Mouse (Mus musculus) erythroid progenitor cell, adult 5-6 weeks (primary cell): Measurements from ENCODE around the gene Abcb9. TPM values are rescaled to one million over a fixed set of nuclear protein-coding genes. Genes with fewer than 3 reads are reported as not detected.
A peak's percentile ranks its signal among the peaks of the same experiment; 100 is the strongest.

Experiments used
- ATAC-seq: replicated peaks from 2 replicates; pipeline ENCODE4 v1.8.0; 2016; ENCODE audit warnings: moderate number of reproducible peaks, mild to moderate bottlenecking, moderate TSS enrichment, inconsistent platforms; ENCODE audit not compliant: poor library complexity, low FRiP score, severe bottlenecking
- total RNA-seq, 2 experiments: library from RNA; stranded (forward) in 1 of 2; stranded (reverse) in 1 of 2; fragments of 150-400 nt in 1 of 2; fragments of 186-747, 209-891 nt in 1 of 2; gene quantifications; 2 replicates each; pipeline versions ENCODE4 v1.2.3 to v1.2.4; 2015 to 2017; ENCODE audit warnings: low replicate concordance in 2 of 2

Abcb9 gene
- total RNA-seq, 2 experiments from 2014 or later, result 23.8 to 24.7 TPM

GRCm38 (mm10) chr5:124019348-124020216, 76.0 kb downstream of the Abcb9 start:
- peak; percentile 71 for ATAC-seq

GRCm38 (mm10) chr5:124018651-124019050, 76.9 kb downstream of the Abcb9 start:
- ATAC-seq, result no peak

- no peak for ATAC-seq
These were observed 77.7 kb downstream of the Abcb9 start for GRCm38 (mm10) chr5:124017941-124018340.

- no peak for ATAC-seq
These were observed 79.2 kb downstream of the Abcb9 start for GRCm38 (mm10) chr5:124016291-124016821.

GRCm38 (mm10) chr5:124015727-124016126, 79.9 kb downstream of the Abcb9 start:
- no peak for ATAC-seq

GRCm38 (mm10) chr5:124014791-124015251, 80.8 kb downstream of the Abcb9 start:
- ATAC-seq, result no peak

GRCm38 (mm10) chr5:124014180-124014579, 81.4 kb downstream of the Abcb9 start:
- ATAC-seq, result no peak

GRCm38 (mm10) chr5:124013747-124014146, 81.9 kb downstream of the Abcb9 start:
- no peak for ATAC-seq

GRCm38 (mm10) chr5:124012885-124013284, 82.7 kb downstream of the Abcb9 start:
- ATAC-seq, result no peak

- no peak for ATAC-seq
These were observed 83.7 kb downstream of the Abcb9 start for GRCm38 (mm10) chr5:124011927-124012326.

Other genes with a start within 250 kb of the Abcb9 start
- 6.5 TPM in 1 of 2 replicates, not detected in the other for gene Hcar2, start 230.3 kb downstream of the Abcb9 start, total RNA-seq (2015; ENCODE audit: low replicate concordance)
- gene Hcar2, start 230.3 kb downstream of the Abcb9 start, total RNA-seq (2017; ENCODE audit: low replicate concordance), result 1.3 and 5.7 TPM in 2 replicates
- gene Hcar1, start 215.8 kb downstream of the Abcb9 start, total RNA-seq (2015; ENCODE audit: low replicate concordance), result not detected in 2 replicates
- gene Hcar1, start 215.8 kb downstream of the Abcb9 start, total RNA-seq (2017; ENCODE audit: low replicate concordance), result not detected in 2 replicates
- 10.1 and 18.0 TPM in 2 replicates for gene Denr, start 188.6 kb downstream of the Abcb9 start, total RNA-seq (2015; ENCODE audit: low replicate concordance)
- 6.7 and 15.7 TPM in 2 replicates for gene Denr, start 188.6 kb downstream of the Abcb9 start, total RNA-seq (2017; ENCODE audit: low replicate concordance)
- gene Gm43518, start 168.4 kb downstream of the Abcb9 start, total RNA-seq (2015; ENCODE audit: low replicate concordance), result not detected in 2 replicates
- not detected in 2 replicates for gene Gm43518, start 168.4 kb downstream of the Abcb9 start, total RNA-seq (2017; ENCODE audit: low replicate concordance)
- 2.2 and 15.9 TPM in 2 replicates for gene Ccdc62, start 165.1 kb downstream of the Abcb9 start, total RNA-seq (2015; ENCODE audit: low replicate concordance)
- gene Ccdc62, start 165.1 kb downstream of the Abcb9 start, total RNA-seq (2017; ENCODE audit: low replicate concordance), result 0.39 TPM in 1 of 2 replicates, not detected in the other
- 0.84 and 2.2 TPM in 2 replicates for gene Hip1r, start 122.2 kb downstream of the Abcb9 start, total RNA-seq (2015; ENCODE audit: low replicate concordance)
- 8.2 and 18.2 TPM in 2 replicates for gene Hip1r, start 122.2 kb downstream of the Abcb9 start, total RNA-seq (2017; ENCODE audit: low replicate concordance)
- 15.5 TPM in 2 replicates for gene Vps37b, start 63.5 kb downstream of the Abcb9 start, total RNA-seq (2015; ENCODE audit: low replicate concordance)
- gene Vps37b, start 63.5 kb downstream of the Abcb9 start, total RNA-seq (2017; ENCODE audit: low replicate concordance), result 7.3 and 9.6 TPM in 2 replicates
- 2.5 TPM in 1 of 2 replicates, not detected in the other for gene Ogfod2, start 16.5 kb upstream of the Abcb9 start, total RNA-seq (2015; ENCODE audit: low replicate concordance)
- gene Ogfod2, start 16.5 kb upstream of the Abcb9 start, total RNA-seq (2017; ENCODE audit: low replicate concordance), result 3.5 and 15.1 TPM in 2 replicates
- gene Arl6ip4, start 20.3 kb upstream of the Abcb9 start, total RNA-seq (2015; ENCODE audit: low replicate concordance), result 22.6 and 57.3 TPM in 2 replicates
- gene Arl6ip4, start 20.3 kb upstream of the Abcb9 start, total RNA-seq (2017; ENCODE audit: low replicate concordance), result 21.8 and 56.7 TPM in 2 replicates
- gene Pitpnm2, start 154.0 kb upstream of the Abcb9 start, total RNA-seq (2015; ENCODE audit: low replicate concordance), result 0.42 and 2.5 TPM in 2 replicates
- gene Pitpnm2, start 154.0 kb upstream of the Abcb9 start, total RNA-seq (2017; ENCODE audit: low replicate concordance), result 0.51 and 0.76 TPM in 2 replicates
- 39.0 and 47.6 TPM in 2 replicates for gene Mphosph9, start 232.2 kb upstream of the Abcb9 start, total RNA-seq (2015; ENCODE audit: low replicate concordance)
- 54.2 and 56.6 TPM in 2 replicates for gene Mphosph9, start 232.2 kb upstream of the Abcb9 start, total RNA-seq (2017; ENCODE audit: low replicate concordance)
- 2.9 and 8.4 TPM in 2 replicates for gene 2810006K23Rik, start 232.3 kb upstream of the Abcb9 start, total RNA-seq (2015; ENCODE audit: low replicate concordance)
- gene 2810006K23Rik, start 232.3 kb upstream of the Abcb9 start, total RNA-seq (2017; ENCODE audit: low replicate concordance), result 5.1 and 6.2 TPM in 2 replicates